Mouse (Mus musculus) CH12.LX (cell line): ENCODE measurements around the gene Gpr179.

ENCODE experiments used
- CTCF ChIP-seq, 2 experiments: IDR thresholded peaks in 1 of 2; conservative IDR thresholded peaks in 1 of 2; 2 replicates each; pipeline ENCODE4 v1.5.1; 2011 to 2012; ENCODE audit warnings: low read depth in 2 of 2, low read length in 2 of 2, improper control_type of control experiment in 1 of 2, inconsistent platforms in 1 of 2, mild to moderate bottlenecking in 1 of 2, moderate library complexity in 1 of 2
- EP300 ChIP-seq: IDR thresholded peaks from 2 replicates; pipeline ENCODE4 v1.6.1; 2011; ENCODE audit warnings: low read length, improper control_type of control experiment
- KAT2A ChIP-seq: IDR thresholded peaks from 2 replicates; pipeline ENCODE4 v1.6.1; 2012; ENCODE audit warnings: low read length, improper control_type of control experiment, inconsistent platforms; ENCODE audit not compliant: insufficient replicate concordance
- MAFK ChIP-seq: IDR thresholded peaks from 2 replicates; pipeline ENCODE4 v1.6.1; 2011; ENCODE audit warnings: low read length, improper control_type of control experiment; ENCODE audit not compliant: insufficient replicate concordance
- POLR2A ChIP-seq: IDR thresholded peaks from 2 replicates; pipeline ENCODE4 v1.6.1; 2011; ENCODE audit warnings: low read depth, mild to moderate bottlenecking, improper control_type of control experiment, low read length

DNA sequence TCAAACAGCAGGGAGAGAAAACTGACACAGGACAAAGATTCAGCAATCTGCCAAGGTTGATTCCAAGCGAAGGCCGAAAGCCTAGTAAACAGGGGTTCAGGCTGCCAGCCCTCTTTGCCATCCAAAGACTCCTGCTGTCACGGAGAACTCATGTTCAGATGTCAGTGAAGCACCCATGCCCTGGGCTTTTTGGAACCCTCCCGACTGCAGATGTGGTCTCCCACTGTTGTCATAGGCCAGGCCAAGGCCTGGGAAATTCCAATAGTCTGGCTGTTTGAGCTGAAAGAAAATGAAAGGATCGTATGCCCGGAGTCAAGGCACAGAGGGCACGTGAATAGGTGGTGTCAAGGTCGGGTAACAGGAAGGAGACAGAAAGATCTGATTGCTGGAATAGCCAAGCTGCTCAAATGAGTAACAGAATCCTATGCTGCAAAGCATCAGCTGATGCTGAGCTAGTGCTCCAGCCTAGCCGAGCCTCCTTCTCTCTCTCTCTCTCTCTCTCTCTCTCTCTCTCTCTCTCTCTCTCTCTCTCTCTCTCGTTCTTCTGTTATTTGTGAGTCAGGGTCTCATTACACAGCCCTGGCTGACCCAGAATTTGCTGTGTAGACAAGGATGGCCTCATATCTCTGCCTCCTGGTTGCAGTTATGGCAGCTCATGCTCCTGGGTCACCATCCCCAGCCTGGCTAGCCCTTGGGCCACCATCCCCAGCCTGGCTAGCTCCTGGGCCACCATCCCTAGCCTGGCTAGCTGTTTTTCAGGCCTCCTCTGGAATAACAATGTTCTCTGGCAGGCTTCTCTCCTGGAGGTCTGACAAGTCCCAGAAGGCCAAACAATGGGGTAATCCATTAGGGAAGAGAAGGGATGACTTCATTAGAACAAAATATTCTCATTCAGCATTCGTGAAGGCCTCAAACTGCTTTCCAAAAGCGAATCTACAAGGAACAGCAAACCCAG lies 62.3 kb downstream of the Gpr179 start:
- TF ChIP-seq CTCF (conservative IDR thresholded peaks at IDR 0.05 in 1 of 2, IDR thresholded peaks at IDR 0.05 in 1 of 2; ENCODE audit: low read depth in 2 of 2, low read length in 2 of 2) (no peak), POLR2A (no peak), KAT2A (no peak), MAFK (no peak), EP300 (no peak)
